In the genomic region with DNA sequence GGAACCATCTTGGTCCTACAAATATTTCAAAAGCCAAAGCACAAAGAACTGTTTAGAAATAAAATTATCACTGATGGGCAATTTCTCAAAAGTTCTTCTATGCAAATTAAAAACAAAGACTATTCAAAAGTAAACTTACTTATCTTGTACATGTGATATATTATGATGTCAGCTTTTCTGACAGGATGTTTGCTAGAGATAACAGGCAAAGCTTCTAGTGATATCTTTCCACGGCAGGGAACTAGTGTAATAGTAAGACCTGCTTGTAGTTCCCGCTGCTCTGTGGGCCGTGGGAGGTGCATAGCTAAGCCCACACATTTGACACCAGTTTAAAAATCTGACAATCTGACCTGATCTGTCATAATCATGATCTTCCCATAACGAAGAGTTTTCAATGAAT, we compare ENCODE assay signal across 1 mouse cellular context.
TF ChIP-seq lines count a peak whose summit lies in the region.

No protein-coding gene starts in this region.

TF ChIP-seq in CH12.LX, 34 proteins besides CTCF, POLR2A, EP300 and RAD21 (continued from another document):
- no peak for TF ChIP-seq CHD2 (IDR thresholded peaks at IDR 0.05; ENCODE audit: low read length)
- TF ChIP-seq E2F4 (IDR thresholded peaks at IDR 0.05; ENCODE audit: insufficient replicate concordance, low read depth, low read length) = no peak
